11 mouse cellular contexts compared by ENCODE assay signal in genomic region chr1:51650653-51650995, GRCm38 (mm10).
DNase-seq lines count a peak whose midpoint lies in the region; ATAC-seq lines count a peak whose summit lies in the region.
"Had no signal": no experiment of that assay in that cellular context is flagged by ENCODE, and none has a peak within 500 bp of the region (broad histone marks: within the 10 kb centered on the region; RNA-seq: fewer than 3 reads in every experiment).

No protein-coding gene starts in this region.

- H3K27ac ChIP-seq in forebrain, embryonic 16.5 days (ENCODE audit: low read length), result peak overlapping the region; percentile 91
- no peak overlapping the region for H3K27ac ChIP-seq in lung, embryonic 15.5 days
- peak overlapping the region; percentile 64 for H3K27ac ChIP-seq in midbrain, embryonic 16.5 days (ENCODE audit: low read length)
- H3K27ac ChIP-seq: gastrocnemius, adult 2 months had no signal

- peak; percentile 84 for ATAC-seq in forebrain, embryonic 16.5 days
- ATAC-seq in lung, embryonic 15.5 days (ENCODE audit: borderline replicate concordance, extremely low read depth, low FRiP score, low TSS enrichment), result peak; percentile 92
- ATAC-seq in midbrain, embryonic 16.5 days, result peak; percentile 88

- 2% methylated on average over 3 of the region's 3 CpGs for WGBS in forebrain, embryonic 16.5 days
- WGBS in lung, embryonic 15.5 days, result 16% methylated on average over 3 of the region's 3 CpGs
- WGBS in midbrain, embryonic 16.5 days, result 11% methylated on average over 3 of the region's 3 CpGs

- H3K9ac ChIP-seq in forebrain, embryonic 16.5 days (replicated peaks; ENCODE audit: low read depth, low read length), result no peak overlapping the region
- no peak overlapping the region for H3K9ac ChIP-seq in lung, embryonic 15.5 days
- no peak overlapping the region; the same call in 1 of the 2 replicates for H3K9ac ChIP-seq in midbrain, embryonic 16.5 days (ENCODE audit: low read depth, low read length)

- peak; percentile 58 for DNase-seq in embryo, embryonic 9.5 days (ENCODE audit: extremely low spot score)
- no peak for DNase-seq in kidney, adult 8-10 months
- no peak for DNase-seq in layer of hippocampus, adult 8-10 months (ENCODE audit: low spot score in 2 of 2)
- DNase-seq in ovary, adult 18-20 months (ENCODE audit: low spot score), result no peak
- DNase-seq in T-cell, adult 2 months (ENCODE audit: low spot score), result no peak
- DNase-seq: gastrocnemius, adult 2 months; kidney, postnatal 10 days; right cerebral cortex, postnatal 4 days had no signal

- peaks cover 15% of the 10 kb centered on the region for H3K4me1 ChIP-seq in forebrain, embryonic 16.5 days (replicated peaks; ENCODE audit: control insufficient read depth, insufficient read depth, low read length)
- peaks cover 11% of the 10 kb centered on the region for H3K4me1 ChIP-seq in lung, embryonic 15.5 days
- peaks cover 3% of the 10 kb centered on the region for H3K4me1 ChIP-seq in midbrain, embryonic 16.5 days (ENCODE audit: control insufficient read depth, insufficient read depth, low read length)

- H3K4me3 ChIP-seq in forebrain, embryonic 16.5 days (replicated peaks; ENCODE audit: low read length), result no peak overlapping the region
- no peak overlapping the region for H3K4me3 ChIP-seq in lung, embryonic 15.5 days
- no peak overlapping the region for H3K4me3 ChIP-seq in midbrain, embryonic 16.5 days (ENCODE audit: low read depth, low read length)
- H3K4me3 ChIP-seq: gastrocnemius, adult 2 months had no signal

- H3K27me3 ChIP-seq in forebrain, embryonic 16.5 days (replicated peaks; ENCODE audit: control insufficient read depth, insufficient read depth, low read length), result no peaks in the 10 kb centered on the region
- no peaks in the 10 kb centered on the region for H3K27me3 ChIP-seq in lung, embryonic 15.5 days
- H3K27me3 ChIP-seq in midbrain, embryonic 16.5 days (ENCODE audit: control insufficient read depth, insufficient read depth, low read depth, low read length), result no peaks in the 10 kb centered on the region

- no peaks in the 10 kb centered on the region for H3K9me3 ChIP-seq in forebrain, embryonic 16.5 days (ENCODE audit: control insufficient read depth, low read length)
- no peaks in the 10 kb centered on the region for H3K9me3 ChIP-seq in lung, embryonic 15.5 days
- H3K9me3 ChIP-seq in midbrain, embryonic 16.5 days (replicated peaks; ENCODE audit: control insufficient read depth, low read length, poor library complexity, severe bottlenecking), result no peaks in the 10 kb centered on the region

- no peak overlapping the region for H3K4me2 ChIP-seq in forebrain, embryonic 16.5 days (ENCODE audit: low read length)
- no peak overlapping the region for H3K4me2 ChIP-seq in lung, embryonic 15.5 days
- no peak overlapping the region for H3K4me2 ChIP-seq in midbrain, embryonic 16.5 days (ENCODE audit: low read length)

- no peaks in the 10 kb centered on the region for H3K36me3 ChIP-seq in forebrain, embryonic 16.5 days (ENCODE audit: control insufficient read depth, insufficient read depth)
- H3K36me3 ChIP-seq in lung, embryonic 15.5 days, result no peaks in the 10 kb centered on the region
- no peaks in the 10 kb centered on the region for H3K36me3 ChIP-seq in midbrain, embryonic 16.5 days (ENCODE audit: control insufficient read depth, insufficient read depth, low read length)
